Mouse (Mus musculus): Measurements from ENCODE around the gene Acr. TPM values are rescaled to one million over a fixed set of nuclear protein-coding genes. Genes with fewer than 3 reads are reported as not detected.
A peak's percentile ranks its signal among the peaks of the same experiment; 100 is the strongest.

Gene Acr
- under 1 TPM; 0.15 to 0.53 TPM for total RNA-seq (2021)
- long read RNA-seq, experiment 1, result 0 reads
- long read RNA-seq, experiment 2, partial matches to known transcripts, result 0 of 1 reads
- long read RNA-seq, experiment 2, other reads (novel, unspliced or antisense), result 1 of 1 reads

DNA sequence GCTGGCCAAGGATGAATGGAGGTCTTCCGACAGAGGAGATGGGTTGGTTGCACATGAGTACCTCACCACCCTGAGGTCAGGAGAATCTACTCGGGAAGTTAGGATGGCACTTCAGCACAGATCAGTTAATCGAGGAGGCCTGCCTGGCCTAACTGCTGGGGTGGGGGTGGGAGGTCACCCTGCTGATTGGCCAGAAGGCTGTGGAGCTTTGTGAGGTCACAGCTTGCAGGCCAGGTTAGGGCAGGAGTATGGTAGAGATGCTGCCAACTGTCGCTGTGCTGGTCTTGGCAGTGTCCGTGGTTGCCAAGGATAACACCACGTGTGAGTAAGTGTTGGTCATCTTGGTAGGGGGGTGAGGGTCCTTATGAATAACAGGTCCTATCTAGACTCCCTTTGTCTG lies at the start of gene Acr:
TSS of gene Acr (plus strand) at position 213 of the 400 bp plus-strand sequence.
- no peak for DNase-seq

DNA sequence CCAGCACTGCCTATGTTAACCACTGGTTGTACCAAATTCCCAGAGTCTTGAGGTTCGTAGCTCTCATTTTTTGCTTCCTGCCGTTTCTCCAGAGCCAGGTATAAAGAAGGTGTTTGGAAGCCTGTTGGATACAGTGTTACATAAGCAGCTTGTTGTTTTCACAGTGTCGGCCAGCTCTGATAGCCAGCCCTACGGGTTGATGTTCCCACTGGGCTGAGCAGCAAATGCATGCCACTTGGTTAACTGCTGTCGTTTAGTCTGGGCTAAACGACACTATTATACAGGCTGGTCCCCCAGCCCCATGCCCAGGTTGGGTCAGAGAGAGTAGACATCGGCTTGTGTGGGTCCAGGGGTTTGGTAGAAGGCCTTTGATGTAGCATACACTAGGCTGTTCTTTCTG lies 46.2 kb upstream of the Acr start:
- intact Hi-C loops (cut with DNase I), result loop anchor here (2.0 kb wide), 1 partner anchor 15 kb away; no protein-coding TSS in a partner anchor
- DNase-seq, result no peak

More for the DNA sequence above, at the start of gene Acr:
- intact Hi-C loops (cut with DNase I), result no loop called here

DNA sequence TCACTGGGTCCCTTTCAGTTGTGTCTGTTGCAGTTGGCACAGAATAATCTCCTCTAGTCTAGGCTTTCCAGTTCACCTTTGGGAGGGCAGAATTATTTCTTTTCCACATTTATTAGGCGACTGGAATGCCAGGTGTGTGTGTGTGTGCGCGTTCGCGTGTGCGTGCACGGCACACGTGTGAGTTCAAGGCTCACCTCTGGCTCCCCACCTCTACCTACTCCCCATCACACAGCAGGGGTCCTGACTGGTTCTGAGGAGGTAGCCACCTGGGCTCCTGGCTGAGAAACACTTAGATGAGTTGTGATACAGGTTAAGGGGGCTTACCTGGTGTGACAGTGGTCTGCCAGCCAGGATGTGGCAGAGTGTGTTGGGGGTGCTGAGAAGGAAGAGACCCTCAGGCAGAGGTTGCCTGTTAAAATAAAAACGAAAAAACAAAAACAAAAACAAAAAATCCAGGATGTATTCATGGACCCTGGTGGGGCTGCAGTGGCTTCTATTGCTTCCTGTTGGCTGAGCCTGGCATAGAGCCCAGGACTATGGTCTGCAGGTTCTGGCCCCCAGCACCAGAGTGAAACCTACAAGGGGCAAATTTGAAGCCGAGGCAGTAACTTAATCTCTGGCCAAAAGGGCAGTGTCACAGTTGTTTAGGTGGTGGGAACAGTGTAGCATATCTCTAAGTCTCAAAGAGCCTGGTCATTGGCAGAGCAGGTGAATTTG lies 45.4 kb upstream of the Acr start:
- no peak for DNase-seq
- intact Hi-C loops (cut with DNase I), result no loop called here

DNA sequence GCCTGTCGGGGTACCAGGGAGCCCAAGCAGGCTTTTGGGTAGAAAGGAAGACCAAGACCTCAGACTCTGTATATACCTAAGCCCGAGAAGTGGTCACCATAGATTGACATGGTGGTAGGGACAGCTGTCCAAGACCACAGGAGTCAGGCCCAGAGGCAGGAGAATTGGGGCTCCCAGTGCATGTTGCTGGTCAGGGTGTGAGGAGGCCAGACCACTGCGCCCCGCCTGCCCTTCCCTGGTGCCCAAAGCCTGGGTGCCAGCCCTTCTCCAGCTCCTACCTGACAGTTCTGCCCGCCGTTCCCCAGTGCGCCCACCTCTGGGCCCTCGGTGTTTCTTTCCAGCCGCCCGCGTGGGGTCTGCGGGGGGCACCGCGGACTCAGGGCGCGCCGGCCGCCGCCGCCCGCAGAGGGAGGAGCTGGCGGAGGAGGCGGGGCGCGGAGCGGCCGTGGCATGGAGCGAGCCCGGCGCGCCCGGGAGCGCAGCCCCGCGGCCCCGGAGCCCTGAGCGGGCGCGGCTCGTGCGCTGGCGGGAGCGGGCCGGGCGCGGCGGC lies 44.8 kb upstream of the Acr start:
- intact Hi-C loops (cut with DNase I), result no loop called here
- peak in 1 of 2 experiments; percentile 47 for DNase-seq

DNA sequence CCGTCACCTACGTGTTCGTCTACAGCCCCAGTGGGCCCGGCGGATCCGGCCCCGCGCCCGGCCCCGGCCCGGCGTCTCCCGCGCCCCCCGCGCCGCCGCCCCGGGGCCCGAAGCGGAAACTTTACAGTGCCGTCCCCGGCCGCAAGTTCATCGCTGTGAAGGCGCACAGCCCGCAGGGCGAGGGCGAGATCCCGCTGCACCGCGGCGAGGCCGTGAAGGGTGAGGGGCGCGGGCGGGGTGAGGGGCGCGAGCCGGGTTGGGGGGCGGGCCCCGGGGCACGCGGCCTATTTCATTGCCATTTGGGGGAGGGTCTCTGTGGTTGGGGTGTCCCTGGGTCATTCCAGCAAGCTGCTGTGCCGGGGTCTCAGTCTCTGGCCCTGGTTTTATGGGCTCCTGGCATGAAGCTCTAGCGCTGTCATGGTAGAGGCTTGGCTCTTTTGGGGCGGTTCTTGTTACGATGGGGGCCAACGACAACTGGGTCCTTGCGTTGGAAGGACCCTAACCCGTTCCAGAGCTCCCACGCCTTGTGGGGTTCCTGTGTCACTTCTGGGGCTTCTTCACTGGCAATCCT lies 44.0 kb upstream of the Acr start:
- no peak for DNase-seq
- intact Hi-C loops (cut with DNase I), result no loop called here

DNA sequence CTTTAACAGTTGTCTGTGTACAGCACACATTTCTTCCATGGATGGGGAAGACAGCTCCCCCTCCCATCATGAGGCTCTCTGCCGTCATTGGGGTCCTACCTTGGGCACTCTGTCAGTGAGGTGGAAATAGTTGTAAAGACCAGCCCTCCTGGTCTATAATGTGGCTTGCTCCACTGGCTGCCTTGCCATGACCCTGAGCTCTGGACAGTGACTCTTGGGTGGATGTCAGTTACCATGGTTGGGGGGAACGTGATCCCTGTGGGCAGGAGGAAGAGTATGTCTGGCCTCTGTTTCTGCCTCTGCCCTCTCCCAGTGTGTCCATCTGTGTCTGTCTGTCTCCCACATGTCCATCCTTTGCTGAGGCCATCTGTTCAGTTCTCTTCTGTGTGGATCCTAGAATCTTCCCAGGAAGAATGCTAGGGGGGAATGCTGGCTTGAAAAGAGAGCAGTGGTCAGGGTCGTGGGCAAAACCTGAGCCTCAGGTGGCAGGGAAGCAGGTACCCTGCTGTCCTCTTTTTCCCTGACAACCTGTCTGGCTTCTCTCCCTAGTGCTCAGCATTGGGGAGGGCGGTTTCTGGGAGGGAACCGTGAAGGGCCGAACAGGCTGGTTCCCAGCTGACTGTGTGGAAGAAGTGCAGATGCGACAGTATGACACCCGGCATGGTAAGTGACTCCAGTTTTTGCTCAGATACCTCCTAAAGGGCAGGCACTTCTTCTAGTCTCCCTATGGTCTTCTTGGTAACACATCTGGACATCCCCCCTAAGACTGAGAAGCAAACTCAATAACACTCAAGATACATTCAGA lies 43.3 kb upstream of the Acr start:
- no peak for DNase-seq
- intact Hi-C loops (cut with DNase I), result no loop called here

DNA sequence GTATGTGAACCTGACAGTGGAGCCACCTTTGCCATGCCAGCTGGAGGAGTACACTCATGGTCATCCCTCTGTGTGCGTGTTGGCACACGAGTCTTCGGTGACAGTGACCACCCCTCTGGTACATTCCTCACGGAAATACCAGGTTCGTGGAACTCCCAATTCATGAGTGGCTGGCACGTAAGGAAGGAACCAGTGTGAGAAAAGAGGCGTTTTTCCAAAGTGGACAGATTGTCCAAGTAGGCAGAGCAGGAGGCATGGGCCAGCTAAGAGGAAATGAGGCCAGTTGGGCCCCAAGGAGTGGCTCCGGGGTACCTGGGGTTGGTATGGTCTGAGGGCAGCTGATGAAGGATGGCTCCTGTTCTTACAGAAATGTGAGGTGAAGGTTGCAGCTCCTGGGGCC lies 42.7 kb upstream of the Acr start:
- intact Hi-C loops (cut with DNase I), result no loop called here
- no peak for DNase-seq

DNA sequence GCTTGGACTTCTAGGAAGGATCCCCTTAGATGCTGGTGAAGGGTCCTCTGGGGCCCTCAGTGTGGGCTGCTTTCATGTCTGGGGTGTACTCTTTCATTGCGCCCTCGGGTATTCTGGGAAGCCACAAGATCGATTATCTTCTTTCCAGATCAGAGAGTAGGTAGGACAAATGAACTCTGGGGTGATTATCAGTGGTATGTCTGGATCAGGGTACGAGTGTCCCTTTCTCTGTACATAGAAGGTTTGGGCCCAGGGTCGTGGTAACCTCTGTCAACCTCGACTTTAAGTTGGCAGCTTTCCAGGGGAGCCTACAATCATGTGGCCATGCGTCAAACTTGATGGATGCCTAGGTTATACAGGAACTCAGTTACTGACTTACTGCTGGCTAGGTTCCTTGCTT lies 42.2 kb upstream of the Acr start:
- intact Hi-C loops (cut with DNase I), result no loop called here
- no peak for DNase-seq

DNA sequence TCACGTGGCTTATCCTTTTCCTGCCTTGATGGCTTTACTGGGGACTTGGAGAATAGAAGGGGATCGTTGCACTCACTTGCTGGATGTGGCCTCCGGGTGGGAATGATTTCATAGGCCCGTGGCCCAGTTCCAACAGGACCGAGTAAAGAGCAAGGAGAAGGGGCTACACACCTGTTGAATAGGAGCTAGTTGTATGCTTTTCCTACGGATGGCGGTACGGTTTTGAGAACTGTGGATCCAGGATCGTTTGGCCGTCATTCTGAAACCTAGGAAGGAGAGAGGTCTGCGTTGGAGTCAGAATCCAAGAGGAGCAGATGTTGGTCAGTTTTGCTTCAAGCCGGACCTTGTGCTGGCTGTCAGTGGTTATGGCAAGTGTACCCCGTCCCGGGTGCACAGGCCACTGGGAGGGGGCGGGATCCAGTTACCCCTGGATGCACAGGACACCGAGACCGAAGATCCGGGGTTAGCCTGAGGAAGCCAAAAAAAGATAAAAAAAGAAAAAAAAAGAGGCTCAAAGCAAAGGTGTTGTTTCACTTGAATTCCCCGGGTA lies 41.3 kb upstream of the Acr start:
- DNase-seq, result no peak
- intact Hi-C loops (cut with DNase I), result no loop called here

DNA sequence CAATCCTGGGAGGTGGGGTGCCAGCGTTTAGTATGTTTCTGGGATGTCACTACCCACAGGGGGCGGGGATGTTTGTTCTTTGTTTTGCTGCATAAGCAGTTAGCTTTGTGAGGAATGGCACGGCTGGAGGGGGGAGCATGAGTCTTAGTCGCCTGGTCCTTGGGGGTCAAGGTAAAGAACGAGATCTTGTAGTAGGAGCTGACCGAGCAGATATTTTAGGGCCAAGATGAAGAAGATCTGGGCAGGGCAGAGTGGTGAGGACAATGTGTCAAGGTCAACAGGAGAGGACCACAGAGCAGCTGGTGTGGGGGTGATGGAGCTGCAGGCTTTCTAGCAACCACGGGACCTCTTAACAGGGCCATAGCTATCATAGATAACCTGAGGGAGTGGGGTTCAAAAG lies 40.7 kb upstream of the Acr start:
- no peak for DNase-seq
- intact Hi-C loops (cut with DNase I), result no loop called here

DNA sequence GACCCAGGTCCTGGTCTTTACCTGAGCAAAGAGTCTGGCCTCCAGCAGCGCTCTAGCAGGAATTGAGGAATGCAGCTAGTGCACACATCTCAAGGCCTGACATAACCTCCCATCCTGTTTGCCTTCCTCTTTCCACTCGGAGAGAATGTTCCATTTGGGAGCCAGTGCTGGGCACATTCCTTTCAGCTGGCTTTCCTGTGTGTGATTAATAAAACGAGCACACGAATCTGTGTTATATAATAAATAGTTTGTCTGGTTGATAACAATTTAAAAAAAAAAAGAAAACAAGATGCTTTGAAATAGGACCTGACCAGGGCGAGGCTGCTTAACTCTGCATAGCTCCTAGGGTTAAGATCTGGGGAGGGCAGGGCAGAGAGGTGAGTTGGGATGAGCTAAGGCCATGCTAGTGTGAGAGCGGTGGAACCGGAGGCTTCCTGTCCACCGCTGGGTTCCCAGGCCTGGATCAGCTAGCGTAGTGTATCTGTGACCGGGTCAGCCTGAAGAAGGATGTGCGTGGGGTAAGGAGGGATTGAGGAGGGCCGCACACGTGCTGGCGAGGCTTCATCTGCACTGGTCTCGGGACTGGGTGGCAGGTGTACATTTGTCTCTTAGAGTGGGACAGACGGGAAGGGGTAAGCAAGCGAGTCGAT lies 39.8 kb upstream of the Acr start:
- no peak for DNase-seq
- intact Hi-C loops (cut with DNase I), result no loop called here

DNA sequence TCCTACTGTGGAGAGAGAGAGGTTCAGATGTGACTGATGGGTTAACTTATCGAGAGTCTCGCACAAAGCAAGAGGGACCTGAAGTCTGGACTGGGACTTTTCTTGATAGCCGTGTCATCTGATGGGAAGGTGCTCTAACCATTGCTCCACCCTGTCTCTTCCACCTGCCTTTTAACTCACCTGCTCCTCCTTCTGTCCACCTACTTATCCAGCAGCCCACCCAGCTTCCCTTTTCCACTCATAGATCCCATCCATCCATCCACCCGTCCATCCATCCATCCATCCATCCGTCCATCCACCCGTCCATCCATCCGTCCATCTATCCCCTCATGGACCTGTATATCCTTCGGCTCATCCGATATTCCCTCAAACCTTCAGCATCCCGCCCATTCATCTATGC lies 39.2 kb upstream of the Acr start:
- intact Hi-C loops (cut with DNase I), result no loop called here
- DNase-seq, result no peak

DNA sequence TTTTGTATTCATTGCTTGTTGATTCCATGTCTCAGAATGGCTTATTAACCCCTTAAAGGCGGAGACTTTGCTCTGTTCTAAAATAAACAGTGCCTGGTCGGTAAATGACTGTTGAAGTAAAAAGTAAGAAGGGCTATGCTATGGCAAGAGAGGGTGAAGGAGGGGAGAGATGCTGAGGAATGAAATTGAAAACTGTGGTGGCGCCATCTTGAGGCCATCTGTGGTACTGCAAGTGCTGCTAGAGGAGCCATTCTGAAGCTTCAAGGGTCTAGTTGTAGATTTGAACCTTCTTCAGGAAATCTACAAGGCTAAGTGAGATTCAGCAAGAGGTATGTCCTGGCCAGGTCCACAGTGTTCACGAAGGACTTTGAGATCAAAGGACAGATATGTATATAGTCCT lies 37.8 kb upstream of the Acr start:
- DNase-seq, result peak; percentile 63 to 78
- intact Hi-C loops (cut with DNase I), result loop anchor here (2.0 kb wide), 1 partner anchor 64 kb away; no protein-coding TSS in a partner anchor

DNA sequence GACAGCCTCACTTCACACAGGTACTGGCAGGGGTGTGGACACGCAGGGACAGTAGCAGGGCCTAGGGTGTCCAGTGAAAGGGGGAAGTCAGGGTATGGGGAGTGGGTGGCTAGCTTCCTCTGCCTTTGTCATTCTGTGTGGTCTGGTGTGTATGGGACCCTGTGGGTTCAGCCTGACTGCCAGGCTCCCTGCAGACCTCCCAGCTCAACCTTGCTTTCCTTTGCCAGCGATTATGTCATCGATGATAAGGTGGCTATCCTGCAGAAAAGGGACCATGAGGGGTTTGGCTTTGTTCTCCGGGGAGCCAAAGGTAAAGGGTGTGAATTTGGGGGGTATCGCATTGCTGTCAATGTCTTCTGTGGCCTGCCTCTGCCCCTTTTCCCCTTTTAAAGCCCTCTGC lies 36.7 kb upstream of the Acr start:
- intact Hi-C loops (cut with DNase I), result loop anchor here (2.0 kb wide), 1 partner anchor 65 kb away; no protein-coding TSS in a partner anchor
- no peak for DNase-seq

DNA sequence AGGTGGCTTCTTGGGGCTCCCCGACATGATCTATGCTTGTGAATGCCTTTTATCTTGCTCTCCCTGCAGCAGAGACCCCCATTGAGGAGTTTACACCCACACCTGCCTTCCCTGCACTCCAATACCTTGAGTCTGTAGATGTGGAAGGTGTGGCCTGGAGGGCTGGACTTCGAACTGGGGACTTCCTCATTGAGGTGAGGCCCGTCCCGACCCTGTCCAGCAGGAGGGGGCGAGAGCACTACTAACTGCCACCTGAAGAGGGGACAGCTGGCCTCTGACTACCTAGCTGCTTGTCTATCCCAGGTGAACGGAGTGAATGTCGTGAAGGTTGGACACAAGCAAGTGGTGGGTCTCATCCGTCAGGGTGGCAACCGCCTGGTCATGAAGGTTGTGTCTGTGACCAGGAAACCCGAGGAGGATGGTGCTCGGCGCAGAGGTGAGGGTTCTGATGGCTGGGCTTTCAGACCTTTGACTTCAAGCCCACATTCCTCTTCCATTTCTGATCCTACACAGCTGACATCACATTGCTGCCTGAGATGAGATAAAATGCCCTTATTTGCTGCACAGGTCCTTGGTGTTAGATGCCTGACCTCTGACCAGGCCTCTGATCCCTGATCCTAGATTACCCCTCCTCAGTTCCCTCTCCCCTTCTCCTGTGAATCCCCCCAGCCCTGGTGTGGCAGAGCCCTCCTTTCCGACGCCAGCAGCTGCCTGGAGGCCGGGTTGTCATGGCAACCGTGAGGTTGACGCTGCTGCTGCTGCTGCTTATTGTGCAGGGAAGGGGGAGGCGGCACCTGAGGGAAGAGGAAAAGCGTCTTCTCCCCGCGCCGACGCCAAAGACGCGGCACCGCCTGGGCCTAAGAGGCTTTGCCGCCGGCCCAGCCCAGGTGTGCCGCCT lies 35.9 kb upstream of the Acr start:
- no peak for DNase-seq
- intact Hi-C loops (cut with DNase I), result no loop called here

DNA sequence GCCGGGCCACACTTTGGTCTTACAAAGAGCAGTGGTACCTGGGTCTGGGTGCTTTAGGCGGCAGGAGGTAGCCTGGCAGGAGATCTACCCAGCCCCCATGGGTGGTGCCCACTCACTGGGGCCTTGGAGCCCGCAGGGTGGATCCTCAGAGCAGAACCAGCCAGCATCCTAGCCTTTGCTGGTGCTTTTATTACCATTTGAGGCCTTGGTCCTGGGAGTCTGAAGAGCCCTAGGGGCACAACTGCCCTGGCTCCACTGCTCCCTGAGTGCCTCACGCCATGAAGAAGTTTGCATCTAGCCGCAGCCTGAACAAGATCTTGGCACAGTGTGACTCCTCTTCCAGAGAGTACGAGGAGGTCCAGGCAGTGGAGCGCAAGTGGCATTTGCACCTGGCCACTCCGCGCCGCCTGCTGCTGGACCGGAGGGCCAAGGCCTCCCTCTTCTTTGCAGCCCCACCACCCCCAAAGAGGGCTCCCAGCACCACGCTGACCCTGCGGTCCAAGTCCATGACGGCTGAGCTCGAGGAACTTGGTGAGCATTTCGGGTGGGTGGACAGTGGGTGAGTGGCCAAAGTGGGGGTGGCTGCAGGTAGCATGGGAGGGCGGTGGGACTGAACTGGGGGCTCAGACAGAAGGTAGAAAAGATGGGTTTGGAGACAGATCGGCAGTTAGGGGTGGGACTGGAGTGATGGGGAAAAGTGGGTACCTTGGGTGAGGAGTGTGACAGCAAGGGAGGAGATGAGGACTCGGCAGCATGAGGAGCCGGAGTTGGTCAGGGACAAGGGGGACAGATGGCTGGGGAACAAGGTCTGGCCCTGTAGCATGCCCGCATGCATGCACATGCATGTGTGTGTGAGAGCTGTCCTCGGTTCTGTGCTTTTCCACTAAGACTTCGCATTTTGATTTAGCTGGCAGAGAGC lies 34.9 kb upstream of the Acr start:
- DNase-seq, result no peak
- intact Hi-C loops (cut with DNase I), result no loop called here

DNA sequence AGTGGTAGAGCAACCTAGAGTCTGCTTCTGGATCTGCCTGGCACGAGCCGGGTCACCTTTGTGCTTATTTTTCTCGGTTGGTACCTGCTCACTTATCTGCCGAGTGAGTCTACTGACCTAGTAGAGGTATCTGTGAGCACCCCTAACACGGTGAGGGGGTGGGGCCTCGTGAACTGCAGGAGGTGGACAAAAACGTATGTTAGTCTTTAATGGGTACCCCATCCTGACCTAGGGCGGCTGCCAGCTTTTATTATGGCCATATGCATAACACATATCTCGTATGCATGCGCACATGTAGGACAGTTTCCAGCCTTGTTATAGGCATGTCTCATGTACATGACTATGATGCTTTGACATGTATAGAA lies 34.3 kb upstream of the Acr start:
- intact Hi-C loops (cut with DNase I), result no loop called here
- no peak for DNase-seq

DNA sequence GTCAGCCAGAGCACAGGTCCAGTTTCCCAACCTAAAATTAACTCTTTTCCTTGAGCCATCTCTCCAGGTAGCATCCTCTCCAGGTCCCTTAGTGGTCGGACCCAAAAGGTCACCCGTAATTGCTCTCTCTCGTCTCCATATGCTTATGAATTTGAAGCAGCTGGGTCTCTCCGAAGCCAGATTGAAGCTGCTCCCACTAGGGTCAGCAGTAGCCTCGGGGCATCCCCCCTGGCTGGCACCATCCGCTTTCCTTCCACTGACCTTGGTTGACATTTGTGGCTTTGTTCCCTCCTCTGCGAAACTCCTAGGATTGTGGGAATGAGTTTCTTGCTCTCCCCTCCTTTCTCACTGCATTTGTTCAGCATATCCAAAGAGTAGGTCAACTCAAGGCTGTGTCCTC lies 24.0 kb upstream of the Acr start:
- no peak for DNase-seq
- intact Hi-C loops (cut with DNase I), result no loop called here

All from heart, postnatal 14 days (tissue).